8 mouse cellular contexts compared by ENCODE assay signal in the genomic region with DNA sequence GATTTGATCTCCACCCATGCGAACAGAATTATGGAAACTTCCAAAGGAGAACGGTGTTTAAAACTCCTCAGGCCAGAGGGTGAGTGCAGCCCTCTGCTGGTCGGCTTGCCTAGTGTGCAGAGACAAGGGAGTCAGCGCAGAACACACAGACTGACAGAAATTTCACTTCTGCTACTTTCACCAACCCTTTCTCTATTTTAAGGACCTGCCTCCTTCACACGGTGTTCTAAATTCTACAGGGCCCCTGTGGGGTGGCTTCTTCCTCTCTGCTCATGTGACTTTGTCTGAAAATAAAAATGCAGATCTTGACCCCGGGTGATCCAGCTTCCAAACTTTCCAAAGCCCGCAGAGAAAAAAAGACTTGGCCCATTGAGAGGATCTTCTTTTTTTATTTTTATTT. TPM values are rescaled to one million over a fixed set of nuclear protein-coding genes. Genes with fewer than 3 reads are reported as not detected.
DNase-seq lines count a peak whose midpoint lies in the region; ATAC-seq and TF ChIP-seq lines count a peak whose summit lies in the region.

No protein-coding gene starts in this region.

- no peak for TF ChIP-seq POLR2A in heart, adult 2 months (IDR thresholded peaks at IDR 0.05; ENCODE audit: insufficient read depth, low read depth, low read length)

- H3K9me3 ChIP-seq in heart, embryonic 10.5 days: no peaks in the 10 kb centered on the region

- peaks cover 4% of the 10 kb centered on the region for H3K4me1 ChIP-seq in heart, adult 2 months (ENCODE audit: control insufficient read depth, insufficient read depth, low read length)
- H3K4me1 ChIP-seq in heart, embryonic 10.5 days: peaks cover 12% of the 10 kb centered on the region; the same call in 1 of the 2 replicates

- peak; percentile 42 for TF ChIP-seq CTCF in heart, adult 2 months (IDR thresholded peaks at IDR 0.05)

- peak; percentile 80 for ATAC-seq in monocyte, adult 5-6 weeks (replicated peaks; ENCODE audit: insufficient number of reproducible peaks, low FRiP score, low TSS enrichment, poor library complexity, severe bottlenecking)

- 40% methylated on average over 7 of the region's 7 CpGs for WGBS in heart, adult 2 months
- 47% methylated on average over 7 of the region's 7 CpGs for WGBS in heart, embryonic 10.5 days

- H3K27ac ChIP-seq in heart, adult 2 months: no peak overlapping the region
- H3K27ac ChIP-seq in heart, embryonic 10.5 days: no peak overlapping the region

- peak; percentile 44 to 68 for DNase-seq in heart, adult 2 months
- no peak for DNase-seq in heart, embryonic 10.5 days (ENCODE audit: low spot score)
- DNase-seq in ES-CJ7 (ENCODE audit: low read depth, low spot score): peak; percentile 75
- DNase-seq in heart, postnatal 4 days: peak; percentile 19
- DNase-seq in adrenal gland, adult 18-20 months (ENCODE audit: low spot score in 2 of 2): no peak
- DNase-seq in frontal cortex, postnatal 36 days (ENCODE audit: low spot score in 2 of 2): no peak
- DNase-seq in yolk sac, embryonic 10.5 days (ENCODE audit: low spot score): no peak

- intact Hi-C loops in heart, adult 2 months (cut with DNase I): loop anchor here (5.0 kb wide), 1 partner anchor 253 kb away; a partner anchor contains a TSS

- H3K79me2 ChIP-seq in heart, adult 2 months (replicated peaks; ENCODE audit: control insufficient read depth, insufficient read depth, low read length): peaks cover 6% of the 10 kb centered on the region

- TF ChIP-seq EP300 in heart, adult 2 months (IDR thresholded peaks at IDR 0.05; ENCODE audit: insufficient read depth, low read depth, low read length): no peak

- H3K9ac ChIP-seq in heart, adult 2 months (ENCODE audit: low read depth, low read length): no peak overlapping the region

- H3K27me3 ChIP-seq in heart, adult 2 months (ENCODE audit: control insufficient read depth, insufficient read depth, low read length): no peaks in the 10 kb centered on the region
- no peaks in the 10 kb centered on the region for H3K27me3 ChIP-seq in heart, embryonic 10.5 days (ENCODE audit: insufficient read depth, poor library complexity, severe bottlenecking)

- no peak overlapping the region for H3K4me3 ChIP-seq in heart, adult 2 months
- no peak overlapping the region for H3K4me3 ChIP-seq in heart, embryonic 10.5 days

- H3K36me3 ChIP-seq in heart, adult 2 months (ENCODE audit: control insufficient read depth, insufficient read depth, low read length): peaks cover 11% of the 10 kb centered on the region
- H3K36me3 ChIP-seq in heart, embryonic 10.5 days: no peaks in the 10 kb centered on the region

RNA-seq across cellular contexts. Expression of a gene that starts 1.7 kb away (rescaled TPM):
- total RNA-seq in heart, adult 2 months (2021): 10 to 100 TPM; 44.0 to 45.4 TPM
- polyA plus RNA-seq in heart, adult 2 months (2012; rRNA removed): 10.1 and 22.2 TPM in 2 replicates
- 22.8 and 25.1 TPM in 2 replicates for polyA plus RNA-seq in heart, embryonic 10.5 days (2016; fragmentation: Nextera tagmentation; extraction: Ambion mirVana)
- 100 to 1,000 TPM; 115 to 117 TPM for total RNA-seq in heart, postnatal 4 days (2021)
- 148 to 217 TPM (median 199 TPM) in 3 replicates for total RNA-seq in monocyte, adult 5-6 weeks (2017)
- total RNA-seq in adrenal gland, adult 18-20 months (2021): 100 to 1,000 TPM in 1 of 2 experiments, 10 to 100 TPM in 1; 90.3 to 110 TPM

Comparison
In these comparisons a context has a peak if more than half of its experiments do, and no peak if none do; other contexts are left out.
1. DNase-seq: peak in heart, adult 2 months (2 of 2), ES-CJ7 (single experiment) and heart, postnatal 4 days (single experiment); none in heart, embryonic 10.5 days (single experiment), adrenal gland, adult 18-20 months (0 of 2), frontal cortex, postnatal 36 days (0 of 2) and yolk sac, embryonic 10.5 days (single experiment).